Mouse (Mus musculus): ENCODE measurements around the gene Gtsf1l.

The Gtsf1l gene

GRCm38 (mm10) chr2:163051691-163052090, 36.0 kb downstream of the Gtsf1l start:
- no peak for DNase-seq (ENCODE audit: low spot score)

- DNase-seq (ENCODE audit: low spot score), result no peak
Measured at GRCm38 (mm10) chr2:163049116-163049515, 38.5 kb downstream of the Gtsf1l start.

DNA sequence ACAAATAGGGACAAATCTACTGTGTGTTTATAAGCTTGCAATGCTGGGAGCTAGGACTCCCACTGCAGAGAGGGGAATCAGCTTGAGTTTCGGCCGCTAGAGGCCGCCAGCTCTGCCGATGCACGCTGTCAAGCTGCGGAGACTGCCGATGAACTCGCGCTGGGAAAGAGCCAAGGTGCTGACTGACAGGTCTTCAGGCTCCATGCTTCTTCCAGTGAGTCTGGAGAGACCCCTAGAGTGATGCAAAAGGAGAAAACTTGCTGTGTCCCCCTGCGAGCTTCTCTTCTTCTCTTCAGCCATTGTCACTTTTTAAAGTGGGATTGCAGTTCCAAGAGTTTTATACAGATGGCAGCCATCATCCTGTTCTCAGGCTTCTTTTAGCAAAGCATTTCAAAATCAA, 39.5 kb downstream of the Gtsf1l start:
- peak; percentile 67 for DNase-seq (ENCODE audit: low spot score)

DNA sequence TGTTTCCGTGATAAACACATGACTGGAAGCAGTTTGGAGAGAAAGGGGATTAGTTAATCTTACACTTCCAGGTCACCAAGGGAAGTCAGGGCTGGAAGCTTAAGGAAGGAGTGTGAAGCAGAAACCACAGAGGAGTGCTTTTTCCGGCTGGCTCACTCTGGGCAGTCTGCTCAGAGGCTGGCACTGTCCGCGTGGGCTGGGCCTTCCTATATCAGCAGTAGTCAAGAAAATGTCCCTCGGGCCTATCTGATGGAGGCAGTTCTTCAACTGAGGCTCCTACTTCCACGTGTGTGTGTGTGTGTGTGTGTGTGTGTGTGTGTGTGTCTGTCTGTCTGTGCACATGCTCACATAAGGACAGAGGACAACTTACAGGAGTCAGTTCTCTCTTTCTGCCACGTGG, 47.7 kb downstream of the Gtsf1l start:
- no peak for DNase-seq (ENCODE audit: low spot score)
